Mouse (Mus musculus) CH12.LX (cell line): ENCODE data around the gene Tgfa.

Source experiments
- JUND ChIP-seq: conservative IDR thresholded peaks from 2 replicates; pipeline ENCODE4 v1.6.1; 2011; ENCODE audit warnings: low read depth, low read length, improper control_type of control experiment
- MAFK ChIP-seq: IDR thresholded peaks from 2 replicates; pipeline ENCODE4 v1.6.1; 2011; ENCODE audit warnings: low read length, improper control_type of control experiment; ENCODE audit not compliant: insufficient replicate concordance
- MXI1 ChIP-seq: IDR thresholded peaks from 2 replicates; pipeline ENCODE4 v1.6.1; 2011; ENCODE audit warnings: mild to moderate bottlenecking, low read depth, low read length, improper control_type of control experiment
- NELFE ChIP-seq: IDR thresholded peaks from 2 replicates; pipeline ENCODE4 v1.6.1; 2011; ENCODE audit warnings: low read depth, low read length, improper control_type of control experiment
- NRF1 ChIP-seq: IDR thresholded peaks from 2 replicates; pipeline ENCODE4 v1.6.1; 2014; ENCODE audit warnings: low read depth, mild to moderate bottlenecking, inconsistent platforms, low read length, improper control_type of control experiment, moderate library complexity
- RCOR1 ChIP-seq: conservative IDR thresholded peaks from 2 replicates; pipeline ENCODE4 v1.6.1; 2012; ENCODE audit warnings: low read depth, mild to moderate bottlenecking, inconsistent platforms, low read length, improper control_type of control experiment
- SIN3A ChIP-seq: IDR thresholded peaks from 2 replicates; pipeline ENCODE4 v1.6.1; 2012; ENCODE audit warnings: low read length, improper control_type of control experiment, inconsistent platforms
- ZC3H11A ChIP-seq: IDR thresholded peaks from 2 replicates; pipeline ENCODE4 v1.6.1; 2012; ENCODE audit warnings: low read depth, mild to moderate bottlenecking, inconsistent platforms, low read length, improper control_type of control experiment
- ZKSCAN1 ChIP-seq: IDR thresholded peaks from 2 replicates; pipeline ENCODE4 v1.6.1; 2012; ENCODE audit warnings: low read depth, inconsistent platforms, low read length, improper control_type of control experiment, borderline replicate concordance

DNA sequence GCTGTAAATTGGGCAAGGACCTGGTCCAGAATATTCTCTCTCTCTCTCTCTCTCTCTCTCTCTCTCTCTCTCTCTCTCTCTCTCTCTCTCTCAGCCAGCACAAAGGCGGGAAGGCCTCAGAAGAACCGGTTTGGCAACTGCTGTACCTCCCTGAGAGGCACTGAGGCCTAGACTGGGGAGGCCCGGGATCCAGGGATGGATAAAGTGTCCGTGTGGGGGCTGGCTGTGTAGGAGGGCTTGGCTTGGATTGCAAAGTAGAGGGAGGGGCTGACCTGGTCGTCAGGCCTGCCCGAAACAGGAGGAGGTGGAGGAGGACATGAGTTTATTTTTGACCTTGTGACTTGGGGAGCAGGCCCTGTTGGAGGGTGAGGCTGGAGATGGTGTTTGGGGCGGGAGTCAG is 27.4 kb downstream of the Tgfa start:
- TF ChIP-seq MAFK: no peak
- TF ChIP-seq ZC3H11A: no peak
- no peak for TF ChIP-seq JUND
- no peak for TF ChIP-seq ZKSCAN1
- no peak for TF ChIP-seq NELFE
- TF ChIP-seq RCOR1: no peak
- TF ChIP-seq SIN3A: no peak
- no peak for TF ChIP-seq MXI1
- TF ChIP-seq NRF1: no peak
